Mouse (Mus musculus): Measurements from ENCODE around the gene Crkl. TPM values are rescaled to one million over a fixed set of nuclear protein-coding genes. Genes with fewer than 3 reads are reported as not detected.

Gene Crkl
- polyA plus RNA-seq, 1 experiment from 2014 or later, result 85.5 TPM

GRCm38 (mm10) chr16:17432576-17432975, 19.2 kb upstream of the Crkl start:
- DNase-seq (ENCODE audit: low spot score, missing footprints) (no peak), ATAC-seq (ENCODE audit: low FRiP score) (no peak)
- Histone ChIP-seq H3K9me3 (ENCODE audit: control insufficient read depth, low read length) (no peaks in the 10 kb centered on the region), H3K36me3 (ENCODE audit: control insufficient read depth, insufficient read depth, low read length) (no peaks in the 10 kb centered on the region), H3K4me2 (no peak overlapping the region), H3K27me3 (ENCODE audit: control insufficient read depth, insufficient read depth, low read length) (no peaks in the 10 kb centered on the region), H3K4me1 (ENCODE audit: control insufficient read depth, insufficient read depth, low read length) (no peaks in the 10 kb centered on the region), H3K27ac (ENCODE audit: low read depth, low read length) (no peak overlapping the region), H3K9ac (ENCODE audit: low read length) (no peak overlapping the region), H3K4me3 (ENCODE audit: low read depth, low read length) (no peak overlapping the region)
- WGBS, result 81% methylated on average over 2 of the region's 2 CpGs

GRCm38 (mm10) chr16:17452373-17452715, 557 bp downstream of the Crkl start:
- Histone ChIP-seq H3K9ac (ENCODE audit: low read length) (peak overlapping the region; percentile 98), H3K27me3 (ENCODE audit: control insufficient read depth, insufficient read depth, low read length) (no peaks in the 10 kb centered on the region), H3K4me3 (ENCODE audit: low read depth, low read length) (peak overlapping the region; percentile 97), H3K27ac (ENCODE audit: low read depth, low read length) (peak overlapping the region; percentile 89), H3K36me3 (ENCODE audit: control insufficient read depth, insufficient read depth, low read length) (peaks cover 7% of the 10 kb centered on the region; the same call in 1 of the 2 replicates), H3K4me2 (peak overlapping the region; percentile 87), H3K4me1 (ENCODE audit: control insufficient read depth, insufficient read depth, low read length) (peaks cover 14% of the 10 kb centered on the region), H3K9me3 (ENCODE audit: control insufficient read depth, low read length) (no peaks in the 10 kb centered on the region)
- no peak for DNase-seq (ENCODE audit: low spot score, missing footprints)
- peak; percentile 56 for ATAC-seq (ENCODE audit: low FRiP score)
- 0% methylated on average over 24 of the region's 24 CpGs for WGBS

- no peak overlapping the region for H3K4me3 ChIP-seq (ENCODE audit: low read depth, low read length)
- peaks cover 14% of the 10 kb centered on the region for H3K36me3 ChIP-seq (ENCODE audit: control insufficient read depth, insufficient read depth, low read length)
- no peak for ATAC-seq (ENCODE audit: low FRiP score)
- H3K4me1 ChIP-seq (ENCODE audit: control insufficient read depth, insufficient read depth, low read length), result peaks cover 14% of the 10 kb centered on the region
- H3K9ac ChIP-seq (ENCODE audit: low read length), result no peak overlapping the region
- no peak overlapping the region for H3K4me2 ChIP-seq
- H3K27ac ChIP-seq (ENCODE audit: low read depth, low read length), result no peak overlapping the region
- no peaks in the 10 kb centered on the region for H3K27me3 ChIP-seq (ENCODE audit: control insufficient read depth, insufficient read depth, low read length)
- WGBS, result 93% methylated on average over 1 of the region's 1 CpGs
- no peaks in the 10 kb centered on the region for H3K9me3 ChIP-seq (ENCODE audit: control insufficient read depth, low read length)
- DNase-seq (ENCODE audit: low spot score, missing footprints), result no peak
Observed at GRCm38 (mm10) chr16:17456901-17457300, 5.1 kb downstream of the Crkl start.

GRCm38 (mm10) chr16:17460254-17460653, 8.5 kb downstream of the Crkl start:
- DNase-seq (ENCODE audit: low spot score, missing footprints) (no peak), ATAC-seq (ENCODE audit: low FRiP score) (no peak)
- Histone ChIP-seq H3K27ac (ENCODE audit: low read depth, low read length) (no peak overlapping the region), H3K4me2 (no peak overlapping the region), H3K4me3 (ENCODE audit: low read depth, low read length) (no peak overlapping the region), H3K36me3 (ENCODE audit: control insufficient read depth, insufficient read depth, low read length) (peaks cover 14% of the 10 kb centered on the region), H3K27me3 (ENCODE audit: control insufficient read depth, insufficient read depth, low read length) (no peaks in the 10 kb centered on the region), H3K4me1 (ENCODE audit: control insufficient read depth, insufficient read depth, low read length) (0 out of 2 replicates have a peak, but pooled peaks cover under 1% of the 10 kb centered on the region), H3K9me3 (ENCODE audit: control insufficient read depth, low read length) (no peaks in the 10 kb centered on the region), H3K9ac (ENCODE audit: low read length) (no peak overlapping the region)
- 94% methylated on average over 4 of the region's 4 CpGs for WGBS

- no peak for DNase-seq (ENCODE audit: low spot score, missing footprints)
- no peak overlapping the region for H3K4me3 ChIP-seq (ENCODE audit: low read depth, low read length)
- no peak overlapping the region for H3K4me2 ChIP-seq
- no peak overlapping the region for H3K27ac ChIP-seq (ENCODE audit: low read depth, low read length)
- 96% methylated on average over 1 of the region's 1 CpGs for WGBS
- ATAC-seq (ENCODE audit: low FRiP score), result no peak
- no peaks in the 10 kb centered on the region for H3K27me3 ChIP-seq (ENCODE audit: control insufficient read depth, insufficient read depth, low read length)
- H3K9me3 ChIP-seq (ENCODE audit: control insufficient read depth, low read length), result no peaks in the 10 kb centered on the region
- H3K4me1 ChIP-seq (ENCODE audit: control insufficient read depth, insufficient read depth, low read length), result no peaks in the 10 kb centered on the region
- peaks cover 10% of the 10 kb centered on the region for H3K36me3 ChIP-seq (ENCODE audit: control insufficient read depth, insufficient read depth, low read length)
- no peak overlapping the region for H3K9ac ChIP-seq (ENCODE audit: low read length)
Observed at GRCm38 (mm10) chr16:17461596-17461995, 9.8 kb downstream of the Crkl start.

- H3K4me1 ChIP-seq (ENCODE audit: control insufficient read depth, insufficient read depth, low read length), result no peaks in the 10 kb centered on the region
- H3K4me3 ChIP-seq (ENCODE audit: low read depth, low read length), result no peak overlapping the region
- 88% methylated on average over 2 of the region's 2 CpGs for WGBS
- no peak overlapping the region for H3K27ac ChIP-seq (ENCODE audit: low read depth, low read length)
- no peaks in the 10 kb centered on the region for H3K9me3 ChIP-seq (ENCODE audit: control insufficient read depth, low read length)
- no peak for ATAC-seq (ENCODE audit: low FRiP score)
- no peaks in the 10 kb centered on the region for H3K27me3 ChIP-seq (ENCODE audit: control insufficient read depth, insufficient read depth, low read length)
- H3K4me2 ChIP-seq, result no peak overlapping the region
- no peak for DNase-seq (ENCODE audit: low spot score, missing footprints)
- H3K9ac ChIP-seq (ENCODE audit: low read length), result no peak overlapping the region
- peaks cover 3% of the 10 kb centered on the region for H3K36me3 ChIP-seq (ENCODE audit: control insufficient read depth, insufficient read depth, low read length)
Observed at GRCm38 (mm10) chr16:17463184-17463583, 11.4 kb downstream of the Crkl start.

- Histone ChIP-seq H3K9ac (ENCODE audit: low read length) (no peak overlapping the region), H3K9me3 (ENCODE audit: control insufficient read depth, low read length) (no peaks in the 10 kb centered on the region), H3K4me1 (ENCODE audit: control insufficient read depth, insufficient read depth, low read length) (no peaks in the 10 kb centered on the region), H3K4me2 (no peak overlapping the region), H3K27me3 (ENCODE audit: control insufficient read depth, insufficient read depth, low read length) (no peaks in the 10 kb centered on the region), H3K4me3 (ENCODE audit: low read depth, low read length) (no peak overlapping the region), H3K27ac (ENCODE audit: low read depth, low read length) (no peak overlapping the region), H3K36me3 (ENCODE audit: control insufficient read depth, insufficient read depth, low read length) (peaks cover 7% of the 10 kb centered on the region; the same call in 1 of the 2 replicates)
- DNase-seq (ENCODE audit: low spot score, missing footprints) (no peak), ATAC-seq (ENCODE audit: low FRiP score) (no peak)
- WGBS, result 85% methylated on average over 4 of the region's 4 CpGs
Observed at GRCm38 (mm10) chr16:17466875-17467663, 15.3 kb downstream of the Crkl start.

GRCm38 (mm10) chr16:17472498-17472897, 20.7 kb downstream of the Crkl start:
- no peak for ATAC-seq (ENCODE audit: low FRiP score)
- Histone ChIP-seq H3K27ac (ENCODE audit: low read depth, low read length) (no peak overlapping the region), H3K9ac (ENCODE audit: low read length) (no peak overlapping the region), H3K4me1 (ENCODE audit: control insufficient read depth, insufficient read depth, low read length) (no peaks in the 10 kb centered on the region), H3K4me3 (ENCODE audit: low read depth, low read length) (no peak overlapping the region), H3K4me2 (no peak overlapping the region), H3K9me3 (ENCODE audit: control insufficient read depth, low read length) (no peaks in the 10 kb centered on the region), H3K36me3 (ENCODE audit: control insufficient read depth, insufficient read depth, low read length) (peaks cover 7% of the 10 kb centered on the region; the same call in 1 of the 2 replicates), H3K27me3 (ENCODE audit: control insufficient read depth, insufficient read depth, low read length) (no peaks in the 10 kb centered on the region)
- WGBS, result 92% methylated on average over 6 of the region's 6 CpGs
- peak; percentile 2 for DNase-seq (ENCODE audit: low spot score, missing footprints)

- no peaks in the 10 kb centered on the region for H3K4me1 ChIP-seq (ENCODE audit: control insufficient read depth, insufficient read depth, low read length)
- H3K9ac ChIP-seq (ENCODE audit: low read length), result no peak overlapping the region
- no peaks in the 10 kb centered on the region for H3K9me3 ChIP-seq (ENCODE audit: control insufficient read depth, low read length)
- H3K27ac ChIP-seq (ENCODE audit: low read depth, low read length), result no peak overlapping the region
- DNase-seq (ENCODE audit: low spot score, missing footprints) (no peak), ATAC-seq (ENCODE audit: low FRiP score) (no peak)
- no peak overlapping the region for H3K4me2 ChIP-seq
- no peak overlapping the region for H3K4me3 ChIP-seq (ENCODE audit: low read depth, low read length)
- peaks cover 3% of the 10 kb centered on the region; the same call in 1 of the 2 replicates for H3K36me3 ChIP-seq (ENCODE audit: control insufficient read depth, insufficient read depth, low read length)
- H3K27me3 ChIP-seq (ENCODE audit: control insufficient read depth, insufficient read depth, low read length), result no peaks in the 10 kb centered on the region
Observed at GRCm38 (mm10) chr16:17474091-17474490, 22.3 kb downstream of the Crkl start.

Data from midbrain, embryonic 11.5 days (tissue).